Mouse (Mus musculus) ovary, adult 18-20 months (tissue): Measurements from ENCODE around the gene Apbb1ip.

ENCODE experiments used
- DNase-seq: peaks from one replicate; pipeline ENCODE4 v3.0.0; 2022; ENCODE audit warnings: low spot score, mixed read lengths

Apbb1ip gene

GRCm38 (mm10) chr2:22775681-22776080 is 1.8 kb downstream of the Apbb1ip start:
- DNase-seq, result no peak

DNA sequence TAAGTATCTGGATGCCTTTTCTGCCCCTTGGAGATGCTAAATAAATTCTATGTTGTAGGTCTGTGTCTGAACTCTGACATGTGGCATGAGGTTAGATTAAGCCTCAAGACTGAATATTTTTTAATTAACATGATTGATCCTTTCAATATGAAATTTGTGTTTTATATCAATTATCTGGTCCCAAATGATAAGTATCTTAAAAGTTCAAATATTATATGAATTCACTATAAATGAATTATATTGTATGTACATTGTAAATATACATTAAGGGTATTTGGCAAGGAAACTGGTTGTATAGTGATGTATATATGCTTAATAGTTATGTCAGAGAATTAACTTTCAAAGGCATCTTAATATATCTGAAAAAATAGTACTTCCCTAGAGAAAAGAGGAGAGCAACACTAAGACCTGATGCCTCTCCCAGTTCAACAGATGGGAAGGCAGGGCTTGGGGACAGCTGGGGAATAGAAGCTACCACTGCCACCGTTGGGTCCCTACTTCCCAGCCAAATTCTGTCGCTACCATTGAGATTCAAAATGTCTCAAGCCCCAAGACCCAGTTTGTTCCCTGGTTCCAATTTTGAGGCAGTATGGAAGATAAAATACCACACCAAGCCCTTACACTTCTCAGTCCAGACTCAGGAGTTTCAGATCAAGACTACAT is 2.8 kb downstream of the Apbb1ip start:
- no peak for DNase-seq

DNA sequence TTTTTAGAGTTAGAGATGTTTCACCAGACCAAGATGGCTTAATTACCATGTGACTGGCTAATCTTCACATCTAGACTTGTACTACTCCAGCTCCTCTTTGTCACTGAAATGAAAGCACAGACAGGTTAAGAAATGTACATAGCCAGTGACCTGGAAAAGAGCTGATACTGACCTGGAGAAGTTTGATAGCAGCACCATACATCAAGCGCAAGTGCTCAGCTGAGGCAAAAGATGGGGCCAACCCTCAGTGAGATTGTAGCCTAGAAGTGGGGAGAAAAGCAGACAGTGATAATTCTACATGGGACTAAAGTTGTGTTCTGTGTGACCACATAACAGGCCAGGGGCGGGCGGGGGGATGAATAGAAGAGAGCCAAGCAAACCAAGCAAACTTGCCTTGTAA is 3.9 kb downstream of the Apbb1ip start:
- no peak for DNase-seq

DNA sequence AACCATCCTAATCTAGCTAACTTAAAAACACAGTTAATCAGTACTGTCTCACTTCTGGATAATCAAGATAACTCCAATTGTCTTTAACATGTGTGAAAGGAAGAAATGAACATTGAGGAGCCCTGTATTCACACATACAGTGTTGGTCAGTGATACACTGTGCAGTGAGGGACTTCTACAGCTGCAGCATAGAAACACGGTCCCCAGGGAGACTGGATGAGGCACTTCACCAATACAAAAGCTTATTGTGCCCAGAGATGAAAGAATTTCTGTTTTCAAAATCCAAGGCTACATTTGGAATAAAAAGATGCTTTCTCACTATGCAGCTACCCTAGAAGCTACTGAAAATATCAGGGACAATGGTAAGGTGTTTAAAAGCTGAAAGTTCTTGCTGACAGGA is 7.0 kb downstream of the Apbb1ip start:
- DNase-seq, result no peak

- DNase-seq, result no peak
These were observed 7.6 kb downstream of the Apbb1ip start for GRCm38 (mm10) chr2:22781387-22782009.

DNA sequence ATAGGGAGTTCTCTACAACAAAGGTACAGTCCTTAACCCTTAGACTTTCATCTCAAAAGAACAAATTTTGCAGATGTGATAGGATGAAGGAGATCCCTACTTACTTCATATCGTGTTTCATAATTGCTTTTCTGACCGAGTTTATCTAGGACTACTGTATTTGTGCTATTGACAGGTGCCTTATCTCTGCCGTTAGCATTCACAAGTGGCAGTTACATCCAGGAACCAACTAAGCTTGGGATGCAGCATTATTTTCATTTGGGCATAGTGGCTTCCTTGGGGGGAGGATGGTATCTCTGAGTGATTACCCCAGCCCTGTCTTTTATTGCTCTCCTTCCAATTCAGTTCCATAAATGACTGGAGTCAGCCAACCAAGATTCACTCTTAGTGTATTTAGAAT is 8.2 kb downstream of the Apbb1ip start:
- no peak for DNase-seq

- no peak for DNase-seq
These were observed 9.3 kb downstream of the Apbb1ip start for GRCm38 (mm10) chr2:22783137-22783638.

DNA sequence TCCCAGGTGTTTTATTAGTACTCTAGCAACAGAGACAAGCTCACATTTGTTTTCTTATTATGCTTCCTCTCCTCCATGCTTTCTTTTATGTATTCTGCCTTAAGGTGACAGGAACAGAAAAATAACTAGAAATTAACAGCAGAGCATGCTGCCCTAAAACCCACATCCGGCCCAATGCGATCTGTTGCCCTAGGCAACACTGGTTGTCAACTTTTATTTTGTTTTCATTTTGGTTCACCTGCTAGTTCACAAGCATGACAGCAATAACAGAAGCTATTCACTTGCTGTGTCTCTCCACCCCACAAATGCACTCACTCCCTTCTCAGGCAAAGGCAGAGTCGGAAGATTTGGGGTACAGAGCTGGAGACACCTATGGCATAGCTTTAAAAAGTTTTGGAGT is 10.3 kb downstream of the Apbb1ip start:
- no peak for DNase-seq

- no peak for DNase-seq
These were observed 10.9 kb downstream of the Apbb1ip start for GRCm38 (mm10) chr2:22784771-22785170.

DNA sequence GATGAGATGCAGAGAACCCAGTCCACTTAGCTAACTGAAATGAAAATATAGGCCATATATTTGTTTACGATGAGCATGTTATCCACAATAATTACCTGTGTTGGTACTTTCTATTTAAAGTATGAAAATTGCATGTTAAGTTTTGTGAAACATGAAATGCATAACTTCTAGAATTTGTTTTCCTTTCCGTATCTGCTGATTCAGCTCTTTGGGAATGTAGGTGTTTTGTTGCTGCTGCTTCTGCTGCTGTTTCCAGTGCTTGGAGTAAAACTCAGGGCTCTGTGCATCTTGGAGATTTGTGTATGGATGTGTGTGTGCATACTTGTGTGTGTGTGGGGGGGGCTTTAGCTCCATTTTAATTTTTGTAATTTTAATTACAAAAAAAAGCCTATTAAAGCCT is 14.8 kb downstream of the Apbb1ip start:
- DNase-seq, result no peak

DNA sequence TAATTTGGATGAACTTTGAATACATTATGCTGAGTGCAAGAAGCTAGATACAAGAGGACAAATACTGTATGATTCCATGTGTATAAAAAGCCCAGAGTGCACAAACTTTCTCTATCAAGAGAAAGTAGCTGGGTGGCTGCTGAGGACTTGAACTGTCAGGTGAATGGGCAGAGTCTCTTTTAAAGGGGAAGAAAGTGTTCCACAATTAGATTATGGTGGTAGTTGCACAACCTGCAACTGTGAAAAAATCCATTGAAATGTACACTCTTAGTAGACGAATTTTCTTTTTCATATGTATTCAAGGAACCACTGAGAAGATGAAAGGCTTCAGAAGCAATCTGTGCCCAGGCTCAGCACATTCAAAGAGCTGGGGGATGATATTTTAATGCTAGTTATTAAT is 15.7 kb downstream of the Apbb1ip start:
- DNase-seq, result no peak

DNA sequence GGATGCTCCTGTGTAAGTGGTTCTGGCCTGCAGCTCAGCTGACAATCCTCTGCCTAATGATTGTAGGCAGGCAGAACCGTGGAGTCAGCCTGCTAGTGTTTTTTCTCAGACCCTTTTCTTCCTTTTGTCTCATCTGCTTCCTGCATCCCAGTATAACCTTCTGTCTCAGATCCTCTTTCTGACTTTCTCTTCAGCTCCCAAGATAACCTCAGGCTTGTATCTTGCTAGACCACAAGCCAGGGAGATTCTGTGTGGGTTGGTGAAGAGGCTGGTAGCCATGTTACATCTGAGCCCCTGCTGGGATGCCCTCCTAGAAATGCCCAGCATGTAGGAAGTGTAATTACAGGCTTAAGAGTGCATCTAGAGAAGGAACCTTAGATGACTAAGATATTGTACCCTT is 16.5 kb downstream of the Apbb1ip start:
- DNase-seq, result no peak

- no peak for DNase-seq
These were observed 21.2 kb downstream of the Apbb1ip start for GRCm38 (mm10) chr2:22795087-22795486.

DNA sequence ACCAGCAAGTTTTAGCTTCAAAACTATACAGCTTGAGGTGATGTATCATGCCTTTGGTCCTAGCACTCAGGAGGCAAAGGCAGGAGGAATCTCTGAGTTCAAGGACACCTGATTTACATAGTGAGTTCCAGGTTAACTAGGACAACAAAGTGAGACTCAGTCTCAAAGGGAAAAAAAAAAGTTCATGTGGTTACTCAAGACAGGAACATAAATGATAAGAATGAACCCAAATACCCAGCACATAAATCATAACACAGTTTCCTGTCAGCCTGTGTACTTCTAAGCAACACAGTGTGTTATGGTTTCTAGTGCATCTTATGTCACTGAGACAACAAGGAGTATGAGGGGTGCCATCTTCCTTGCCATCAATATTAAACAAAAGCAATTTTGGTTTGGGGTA is 22.6 kb downstream of the Apbb1ip start:
- no peak for DNase-seq

GRCm38 (mm10) chr2:22799430-22800041 is 25.6 kb downstream of the Apbb1ip start:
- no peak for DNase-seq

- no peak for DNase-seq
These were observed 31.7 kb downstream of the Apbb1ip start for GRCm38 (mm10) chr2:22805589-22805988.

DNA sequence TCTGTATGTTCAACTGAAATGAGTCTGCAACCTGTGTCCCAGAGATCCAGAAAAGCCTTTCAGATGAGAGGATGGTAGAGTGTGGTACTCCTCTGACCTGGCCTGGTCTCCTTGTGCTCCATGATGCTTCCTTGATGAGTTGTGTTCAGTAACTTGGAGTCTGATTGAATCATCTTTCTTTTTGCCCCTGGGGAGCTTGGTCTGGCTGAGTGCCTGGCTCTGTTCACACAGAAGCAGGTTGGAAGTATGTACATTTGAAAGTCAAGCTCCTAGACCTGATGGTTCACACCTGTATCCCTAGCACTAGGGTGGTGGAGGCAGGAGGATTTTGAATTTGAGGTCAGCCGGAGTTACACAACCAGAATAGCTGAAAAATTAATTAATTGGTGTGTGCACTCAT is 32.7 kb downstream of the Apbb1ip start:
- DNase-seq, result no peak

- DNase-seq, result no peak
These were observed 33.4 kb downstream of the Apbb1ip start for GRCm38 (mm10) chr2:22807312-22807711.

GRCm38 (mm10) chr2:22810851-22811250 is 37.0 kb downstream of the Apbb1ip start:
- no peak for DNase-seq

DNA sequence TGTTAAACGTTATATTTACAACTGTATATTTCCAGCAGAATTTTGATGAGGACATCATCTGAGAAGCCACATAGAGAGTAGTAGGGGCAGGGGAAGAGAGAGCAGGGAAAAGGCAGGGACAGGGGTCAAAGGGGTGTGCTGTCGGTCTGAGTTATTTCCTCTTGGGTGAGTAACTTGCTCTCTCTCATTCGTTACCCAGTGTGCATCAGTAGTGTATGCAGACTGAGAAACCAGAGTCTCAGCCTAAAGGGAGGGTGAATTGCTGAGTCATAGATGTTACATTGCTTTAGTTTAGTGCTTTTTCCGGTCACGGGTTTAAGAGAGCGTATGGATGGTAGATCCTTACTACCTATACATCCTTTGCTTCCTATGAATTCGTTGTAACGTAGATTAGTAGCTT is 37.6 kb downstream of the Apbb1ip start:
- DNase-seq, result no peak

DNA sequence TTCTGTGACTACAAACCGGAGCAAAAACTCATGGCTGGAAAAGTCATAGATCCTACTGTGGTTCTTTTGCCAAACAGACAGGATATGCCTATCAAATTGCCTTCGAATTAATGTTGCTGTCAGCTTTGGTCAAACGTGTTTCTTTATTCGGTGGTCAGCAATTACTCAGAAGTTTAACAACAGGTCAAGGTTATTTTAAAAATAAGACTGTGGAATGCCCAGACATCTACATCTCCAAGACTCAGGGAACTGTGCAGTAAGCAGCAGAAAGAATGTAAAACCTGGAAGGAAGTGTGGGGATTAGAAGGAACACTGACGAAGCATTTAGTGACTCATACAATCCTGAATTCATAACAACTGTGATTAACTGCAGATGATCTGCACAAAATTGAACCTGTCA is 40.0 kb downstream of the Apbb1ip start:
- DNase-seq, result no peak

GRCm38 (mm10) chr2:22815674-22816073 is 41.8 kb downstream of the Apbb1ip start:
- DNase-seq, result no peak

DNA sequence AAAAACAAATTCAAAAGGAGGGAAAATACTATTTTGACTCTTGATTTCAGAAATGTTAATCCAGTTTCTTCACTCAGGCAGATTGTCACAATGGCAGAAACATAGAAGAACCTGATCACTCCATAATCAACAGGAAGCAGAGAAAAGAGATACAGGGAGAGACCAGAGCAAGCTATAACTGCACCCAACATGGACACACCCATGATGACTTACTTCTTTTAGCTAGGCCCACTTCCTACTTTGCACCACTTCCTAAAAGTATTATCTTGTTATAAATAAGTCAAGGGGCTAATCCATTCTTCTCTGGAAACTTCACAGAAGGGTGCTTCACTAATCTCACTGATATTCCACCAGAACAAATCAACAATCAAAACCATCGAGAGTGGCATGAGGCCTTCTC is 42.3 kb downstream of the Apbb1ip start:
- DNase-seq, result no peak

GRCm38 (mm10) chr2:22822293-22822692 is 48.4 kb downstream of the Apbb1ip start:
- no peak for DNase-seq
